Mouse (Mus musculus) lung, adult 2 months (tissue): ENCODE data around the gene Dtnb. TPM values are rescaled to one million over a fixed set of nuclear protein-coding genes. Genes with fewer than 3 reads are reported as not detected.

ENCODE experiments used
- DNase-seq: peaks from one replicate; pipeline ENCODE4 v3.0.0; 2022
- H3K4me1 ChIP-seq: fragments of 200-500 bp; 2 replicates; pipeline ENCODE4 v1.6.1; 2011; ENCODE audit warnings: low read length; ENCODE audit not compliant: control insufficient read depth, insufficient read depth
- H3K4me3 ChIP-seq: fragments of 200-500 bp; replicated peaks from 2 replicates; pipeline ENCODE3; 2011; ENCODE audit warnings: low read depth, mild to moderate bottlenecking, control low read depth, low read length; ENCODE audit errors: extremely low read depth
- CTCF ChIP-seq: fragments of 200-500 bp; IDR thresholded peaks from 2 replicates; pipeline ENCODE4 v1.5.1; 2011; ENCODE audit warnings: mild to moderate bottlenecking, low read length, control low read depth; ENCODE audit not compliant: insufficient read depth
- POLR2A ChIP-seq: fragments of 200-500 bp; IDR thresholded peaks from 2 replicates; pipeline ENCODE4 v1.6.1; 2011; ENCODE audit warnings: low read depth, mild to moderate bottlenecking, control low read depth, low read length, borderline replicate concordance; ENCODE audit errors: extremely low read depth
- WGBS: fragments of 180-500 bp; shearing (Covaris S2); methylation state at CpG from one replicate; pipeline ENCODE4 v1.1.7; 2018; 5-methylcytosine and 5-hydroxymethylcytosine counted together
- polyA plus RNA-seq: library from polyadenylated mRNA; depleted of rRNA; stranded (reverse); fragments of >200 nt; gene quantifications from 2 replicates; pipeline ENCODE4 v1.2.3, GENCODE M21; 2012

The Dtnb gene
- polyA plus RNA-seq, 1 experiment = 27.9 TPM

- Histone ChIP-seq H3K4me3 (no peak overlapping the region), H3K4me1 (peaks cover 4% of the 10 kb centered on the region; the same call in 1 of the 2 replicates)
- TF ChIP-seq CTCF (no peak), POLR2A (no peak)
- DNase-seq = no peak
- 77% methylated on average over 4 of the region's 4 CpGs for WGBS
These were observed 1.3 kb upstream of the Dtnb start for GRCm38 (mm10) chr12:3570711-3571400.

GRCm38 (mm10) chr12:3572581-3573397, 608 bp downstream of the Dtnb start:
- TF ChIP-seq POLR2A = no peak
- no peak for TF ChIP-seq CTCF
- Histone ChIP-seq H3K4me1 (peaks cover 4% of the 10 kb centered on the region; the same call in 1 of the 2 replicates), H3K4me3 (peak overlapping the region; percentile 70)
- 2% methylated on average over 51 of the region's 53 CpGs for WGBS
- DNase-seq = peak; percentile 59

- peaks cover 4% of the 10 kb centered on the region; the same call in 1 of the 2 replicates for H3K4me1 ChIP-seq
- no peak overlapping the region for H3K4me3 ChIP-seq
- WGBS = 40% methylated on average over 6 of the region's 6 CpGs
- TF ChIP-seq CTCF (no peak), POLR2A (no peak)
- no peak for DNase-seq
These were observed 1.2 kb downstream of the Dtnb start for GRCm38 (mm10) chr12:3573410-3573809.

- no peak for DNase-seq
- Histone ChIP-seq H3K4me1 (peaks cover 4% of the 10 kb centered on the region; the same call in 1 of the 2 replicates), H3K4me3 (no peak overlapping the region)
- TF ChIP-seq CTCF (no peak), POLR2A (no peak)
- WGBS = 91% methylated on average over 4 of the region's 4 CpGs
These were observed 2.5 kb downstream of the Dtnb start for GRCm38 (mm10) chr12:3574670-3575069.

GRCm38 (mm10) chr12:3579958-3580530, 7.9 kb downstream of the Dtnb start:
- Histone ChIP-seq H3K4me1 (no peaks in the 10 kb centered on the region; the same call in 1 of the 2 replicates), H3K4me3 (no peak overlapping the region)
- no peak for TF ChIP-seq POLR2A
- no peak for TF ChIP-seq CTCF
- 35% methylated on average over 2 of the region's 2 CpGs for WGBS
- DNase-seq = no peak

DNA sequence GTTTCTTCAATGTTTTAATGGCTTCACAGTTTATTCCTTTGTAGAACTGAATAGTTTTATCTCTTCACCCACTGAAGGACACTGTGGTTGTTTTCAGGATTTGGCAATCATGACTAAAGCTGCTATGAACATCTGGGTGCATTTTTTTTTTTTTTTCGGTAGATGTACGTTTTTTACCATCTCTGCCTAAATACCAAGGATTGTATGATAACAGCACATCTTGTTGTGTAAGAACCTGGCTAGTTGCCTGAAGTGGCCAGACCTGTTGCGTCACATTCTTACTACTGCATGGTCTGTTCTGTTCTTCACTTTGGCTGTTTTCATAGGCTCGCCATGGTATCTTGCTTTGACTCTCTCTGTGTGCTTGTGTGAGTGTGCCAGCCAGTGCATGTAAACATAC, 10.4 kb downstream of the Dtnb start:
- WGBS = 55% methylated on average over 4 of the region's 4 CpGs
- TF ChIP-seq POLR2A (no peak), CTCF (no peak)
- no peaks in the 10 kb centered on the region; the same call in 1 of the 2 replicates for H3K4me1 ChIP-seq
- H3K4me3 ChIP-seq = no peak overlapping the region
- DNase-seq = peak; percentile 43

DNA sequence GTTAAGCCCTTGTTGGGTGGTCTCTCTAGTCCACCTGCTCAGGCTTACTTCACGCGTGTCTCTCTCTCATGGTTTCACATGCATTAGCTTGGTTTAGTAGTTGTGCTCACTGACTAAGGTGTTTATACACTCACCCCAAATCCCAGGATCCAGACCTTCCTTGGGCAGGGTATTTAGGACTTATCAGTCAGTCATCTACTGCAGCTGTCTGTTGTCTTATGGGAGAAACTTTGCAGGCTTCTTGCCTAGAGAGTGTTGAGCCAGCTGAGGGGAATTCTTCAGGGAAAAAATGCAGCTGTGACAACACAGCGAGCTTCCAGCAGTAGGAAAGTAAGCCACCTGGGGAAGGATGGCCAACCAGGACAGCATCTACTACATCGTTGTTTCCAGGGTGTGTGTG, 13.3 kb downstream of the Dtnb start:
- TF ChIP-seq CTCF (no peak), POLR2A (no peak)
- Histone ChIP-seq H3K4me3 (no peak overlapping the region), H3K4me1 (no peaks in the 10 kb centered on the region)
- no peak for DNase-seq
- 68% methylated on average over 4 of the region's 4 CpGs for WGBS

DNA sequence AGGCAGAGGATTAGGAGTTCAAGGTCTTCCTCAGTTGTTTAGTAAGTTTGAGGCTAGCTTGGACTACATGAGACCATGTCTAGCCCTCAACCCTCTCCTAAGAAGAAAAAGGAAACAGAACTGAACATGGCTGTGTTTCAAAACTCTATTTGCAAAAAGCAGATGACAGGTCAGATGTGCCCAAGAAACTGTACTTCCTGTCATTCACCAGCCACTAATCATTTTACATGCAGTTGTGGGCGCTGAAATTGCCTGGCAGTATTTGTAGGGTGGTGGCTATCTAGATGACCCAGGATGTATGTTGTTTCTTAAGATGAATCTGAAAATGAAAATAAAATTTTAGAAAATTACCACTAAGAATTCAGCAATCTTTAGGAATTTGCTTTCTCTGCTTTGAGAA, 14.8 kb downstream of the Dtnb start:
- TF ChIP-seq CTCF (no peak), POLR2A (no peak)
- WGBS = 58% methylated on average over 1 of the region's 1 CpGs
- H3K4me1 ChIP-seq = no peaks in the 10 kb centered on the region
- no peak for DNase-seq
- H3K4me3 ChIP-seq = no peak overlapping the region

GRCm38 (mm10) chr12:3590039-3590438, 17.9 kb downstream of the Dtnb start:
- TF ChIP-seq POLR2A = no peak
- TF ChIP-seq CTCF = no peak
- Histone ChIP-seq H3K4me1 (no peaks in the 10 kb centered on the region), H3K4me3 (no peak overlapping the region)
- no peak for DNase-seq
- 96% methylated on average over 9 of the region's 9 CpGs for WGBS

GRCm38 (mm10) chr12:3591595-3591994, 19.4 kb downstream of the Dtnb start:
- WGBS = 81% methylated on average over 10 of the region's 10 CpGs
- TF ChIP-seq CTCF = no peak
- no peak for TF ChIP-seq POLR2A
- Histone ChIP-seq H3K4me1 (no peaks in the 10 kb centered on the region), H3K4me3 (no peak overlapping the region)
- DNase-seq = no peak
